Comparison of ENCODE assay signal across 8 mouse cellular contexts in genomic region chr9:98645750-98646149, GRCm38 (mm10). TPM values are rescaled to one million over a fixed set of nuclear protein-coding genes. Genes with fewer than 3 reads are reported as not detected.
A peak's percentile ranks its signal among the peaks of the same experiment; 100 is the strongest.
DNase-seq lines count a peak whose midpoint lies in the region; ATAC-seq and TF ChIP-seq lines count a peak whose summit lies in the region.

No protein-coding gene starts in this region.

- H3K9me3 ChIP-seq in hindbrain, embryonic 10.5 days, result no peaks in the 10 kb centered on the region
- no peaks in the 10 kb centered on the region for H3K9me3 ChIP-seq in hindbrain, embryonic 12.5 days (replicated peaks)
- H3K9me3 ChIP-seq in intestine, embryonic 16.5 days (ENCODE audit: control insufficient read depth, low read length), result no peaks in the 10 kb centered on the region
- no peaks in the 10 kb centered on the region for H3K9me3 ChIP-seq in midbrain, embryonic 14.5 days (ENCODE audit: control insufficient read depth, low read length)
- H3K9me3 ChIP-seq in stomach, postnatal 0 days (ENCODE audit: control insufficient read depth, low read length), result no peaks in the 10 kb centered on the region

- peaks cover 5% of the 10 kb centered on the region; the same call in 1 of the 2 replicates for H3K4me1 ChIP-seq in hindbrain, embryonic 10.5 days (replicated peaks)
- no peaks in the 10 kb centered on the region for H3K4me1 ChIP-seq in hindbrain, embryonic 12.5 days
- no peaks in the 10 kb centered on the region for H3K4me1 ChIP-seq in intestine, embryonic 16.5 days (ENCODE audit: control insufficient read depth, insufficient read depth, low read length)
- no peaks in the 10 kb centered on the region for H3K4me1 ChIP-seq in midbrain, embryonic 14.5 days (ENCODE audit: control insufficient read depth, insufficient read depth, low read length)
- no peaks in the 10 kb centered on the region for H3K4me1 ChIP-seq in stomach, postnatal 0 days (replicated peaks; ENCODE audit: control insufficient read depth, insufficient read depth)

- no peak overlapping the region for H3K4me2 ChIP-seq in hindbrain, embryonic 12.5 days (replicated peaks)
- no peak overlapping the region for H3K4me2 ChIP-seq in intestine, embryonic 16.5 days (ENCODE audit: low read depth, low read length)
- H3K4me2 ChIP-seq in midbrain, embryonic 14.5 days (ENCODE audit: low read length), result no peak overlapping the region
- H3K4me2 ChIP-seq in stomach, postnatal 0 days (replicated peaks; ENCODE audit: low read depth), result no peak overlapping the region

- no peaks in the 10 kb centered on the region for H3K36me3 ChIP-seq in hindbrain, embryonic 10.5 days
- H3K36me3 ChIP-seq in hindbrain, embryonic 12.5 days, result no peaks in the 10 kb centered on the region
- H3K36me3 ChIP-seq in intestine, embryonic 16.5 days (ENCODE audit: control insufficient read depth, insufficient read depth, low read length), result no peaks in the 10 kb centered on the region
- no peaks in the 10 kb centered on the region for H3K36me3 ChIP-seq in midbrain, embryonic 14.5 days (ENCODE audit: control insufficient read depth, insufficient read depth, low read length)
- no peaks in the 10 kb centered on the region for H3K36me3 ChIP-seq in stomach, postnatal 0 days (ENCODE audit: control insufficient read depth, insufficient read depth, low read length)

- DNase-seq in hindbrain, embryonic 10.5 days (ENCODE audit: low spot score), result peak; percentile 75
- peak; percentile 4 for DNase-seq in cerebellum, adult 9-10 months
- DNase-seq in frontal cortex, adult 2 months (ENCODE audit: extremely low spot score in 1 of 2, low spot score in 1 of 2), result peak; percentile 43 to 89
- DNase-seq in left cerebral cortex, adult 9 months (ENCODE audit: low spot score in 2 of 2), result peak; percentile 20 to 63
- DNase-seq in midbrain, embryonic 14.5 days, result peak; percentile 91
- DNase-seq in stomach, postnatal 0 days (ENCODE audit: low spot score), result peak; percentile 78

- H3K9ac ChIP-seq in hindbrain, embryonic 12.5 days, result no peak overlapping the region; the same call in 1 of the 2 replicates
- H3K9ac ChIP-seq in intestine, embryonic 16.5 days (ENCODE audit: low read depth, low read length), result no peak overlapping the region
- H3K9ac ChIP-seq in midbrain, embryonic 14.5 days (replicated peaks; ENCODE audit: low read length), result no peak overlapping the region
- no peak overlapping the region for H3K9ac ChIP-seq in stomach, postnatal 0 days (ENCODE audit: low read length)

- no peak overlapping the region for H3K4me3 ChIP-seq in hindbrain, embryonic 10.5 days
- no peak overlapping the region for H3K4me3 ChIP-seq in hindbrain, embryonic 12.5 days
- H3K4me3 ChIP-seq in intestine, embryonic 16.5 days (ENCODE audit: low read length), result no peak overlapping the region
- H3K4me3 ChIP-seq in midbrain, embryonic 14.5 days (replicated peaks; ENCODE audit: low read depth, low read length), result no peak overlapping the region
- H3K4me3 ChIP-seq in stomach, postnatal 0 days (ENCODE audit: low read depth, low read length), result no peak overlapping the region

- no peak for ATAC-seq in hindbrain, embryonic 12.5 days (ENCODE audit: low FRiP score)
- ATAC-seq in intestine, embryonic 16.5 days, result peak; percentile 75
- ATAC-seq in midbrain, embryonic 14.5 days (ENCODE audit: low FRiP score, low TSS enrichment), result no peak
- ATAC-seq in stomach, postnatal 0 days (ENCODE audit: low FRiP score, low TSS enrichment), result peak; percentile 60

- TF ChIP-seq CTCF in stomach, postnatal 0 days (IDR thresholded peaks at IDR 0.05; ENCODE audit: low read depth), result peak; percentile 93

- TF ChIP-seq EP300 in stomach, postnatal 0 days (optimal IDR thresholded peaks at IDR 0.05), result no peak

- no peak overlapping the region for H3K27ac ChIP-seq in hindbrain, embryonic 10.5 days
- no peak overlapping the region for H3K27ac ChIP-seq in hindbrain, embryonic 12.5 days
- H3K27ac ChIP-seq in intestine, embryonic 16.5 days (ENCODE audit: low read length), result no peak overlapping the region
- H3K27ac ChIP-seq in midbrain, embryonic 14.5 days (replicated peaks; ENCODE audit: low read depth, low read length), result no peak overlapping the region
- H3K27ac ChIP-seq in stomach, postnatal 0 days (replicated peaks), result no peak overlapping the region

- 31% methylated on average over 4 of the region's 4 CpGs for WGBS in hindbrain, embryonic 10.5 days
- WGBS in hindbrain, embryonic 12.5 days, result 32% methylated on average over 4 of the region's 4 CpGs
- WGBS in intestine, embryonic 16.5 days, result 23% methylated on average over 4 of the region's 4 CpGs
- 18% methylated on average over 4 of the region's 4 CpGs for WGBS in midbrain, embryonic 14.5 days
- WGBS in stomach, postnatal 0 days, result 16% methylated on average over 4 of the region's 4 CpGs

- H3K27me3 ChIP-seq in hindbrain, embryonic 10.5 days (ENCODE audit: insufficient read depth, poor library complexity, severe bottlenecking), result no peaks in the 10 kb centered on the region; the same call in 1 of the 2 replicates
- H3K27me3 ChIP-seq in hindbrain, embryonic 12.5 days, result peaks cover 10% of the 10 kb centered on the region
- H3K27me3 ChIP-seq in intestine, embryonic 16.5 days (replicated peaks; ENCODE audit: control insufficient read depth, insufficient read depth, low read length), result no peaks in the 10 kb centered on the region
- H3K27me3 ChIP-seq in midbrain, embryonic 14.5 days (ENCODE audit: control insufficient read depth, insufficient read depth, low read length), result no peaks in the 10 kb centered on the region
- no peaks in the 10 kb centered on the region for H3K27me3 ChIP-seq in stomach, postnatal 0 days (ENCODE audit: control insufficient read depth, insufficient read depth, low read length)

RNA-seq across cellular contexts. Expression of gene Mrps22, which starts 44.3 kb away (rescaled TPM):
- 75.6 and 78.5 TPM in 2 replicates for polyA plus RNA-seq in hindbrain, embryonic 10.5 days (2016; fragmentation: Nextera tagmentation; extraction: Ambion mirVana)
- 58.5 and 60.7 TPM in 2 replicates for polyA plus RNA-seq in hindbrain, embryonic 12.5 days (2016; fragmentation: Nextera tagmentation; extraction: Ambion mirVana)
- polyA plus RNA-seq in frontal cortex, adult 2 months (2012; rRNA removed), result 23.5 and 26.3 TPM in 2 replicates
- polyA plus RNA-seq in intestine, embryonic 16.5 days (2015; fragmentation: Nextera tagmentation; extraction: Ambion mirVana), result 64.7 and 68.7 TPM in 2 replicates
- polyA plus RNA-seq in midbrain, embryonic 14.5 days (2014; fragmentation: Nextera tagmentation; extraction: Ambion mirVana), result 50.5 and 52.3 TPM in 2 replicates
- polyA plus RNA-seq in stomach, postnatal 0 days (2015; fragmentation: Nextera tagmentation; extraction: Ambion mirVana), result 28.7 and 32.0 TPM in 2 replicates

Comparison
In these comparisons a context has a peak if more than half of its experiments do, and no peak if none do; other contexts are left out.
1. DNase-seq: peak in every context shown above with its lines; median percentile 91 in midbrain, embryonic 14.5 days; 78 in stomach, postnatal 0 days; 75 in hindbrain, embryonic 10.5 days; 66 in frontal cortex, adult 2 months; 42 in left cerebral cortex, adult 9 months; 4 in cerebellum, adult 9-10 months.
2. ATAC-seq: peak in intestine, embryonic 16.5 days (single experiment) and stomach, postnatal 0 days (single experiment); none in hindbrain, embryonic 12.5 days (single experiment) and midbrain, embryonic 14.5 days (single experiment).